Mouse (Mus musculus): ENCODE results near the gene Ptprd. TPM values are rescaled to one million over a fixed set of nuclear protein-coding genes. Genes with fewer than 3 reads are reported as not detected.
A peak's percentile ranks its signal among the peaks of the same experiment; 100 is the strongest.
"Not testable (repeated sequence)": the region's sequence is repeated elsewhere in the genome, so short reads cannot be mapped to it uniquely, and the experiment has no call there.

Gene Ptprd
- total RNA-seq, 2 experiments from 2014 or later, result 87.1 to 88.0 TPM

GRCm38 (mm10) chr4:76452286-76452685 is 1759.5 kb downstream of the Ptprd start:
- DNase-seq (ENCODE audit: low spot score in 2 of 2), result no peak

GRCm38 (mm10) chr4:76451019-76451552 is 1760.7 kb downstream of the Ptprd start:
- no peak for DNase-seq (ENCODE audit: low spot score in 2 of 2)

GRCm38 (mm10) chr4:76450351-76451018 is 1761.3 kb downstream of the Ptprd start:
- peak; percentile 30 to 63 for DNase-seq (ENCODE audit: low spot score in 2 of 2)

GRCm38 (mm10) chr4:76449466-76450350 is 1762.1 kb downstream of the Ptprd start:
- DNase-seq (ENCODE audit: low spot score in 2 of 2), result peak; percentile 57 to 73

GRCm38 (mm10) chr4:76448678-76449465 is 1762.9 kb downstream of the Ptprd start:
- no peak for DNase-seq (ENCODE audit: low spot score in 2 of 2)

GRCm38 (mm10) chr4:76447396-76447795 is 1764.4 kb downstream of the Ptprd start:
- no peak for DNase-seq (ENCODE audit: low spot score in 2 of 2)

- DNase-seq (ENCODE audit: low spot score in 2 of 2), result no peak
Measured at GRCm38 (mm10) chr4:76444778-76445177, 1767.0 kb downstream of the Ptprd start.

GRCm38 (mm10) chr4:76443553-76443952 is 1768.2 kb downstream of the Ptprd start:
- DNase-seq (ENCODE audit: low spot score in 2 of 2), result no peak

- DNase-seq (ENCODE audit: low spot score in 2 of 2), result no peak
Measured at GRCm38 (mm10) chr4:76440791-76441364, 1770.9 kb downstream of the Ptprd start.

GRCm38 (mm10) chr4:76438496-76439079 is 1773.2 kb downstream of the Ptprd start:
- no peak for DNase-seq (ENCODE audit: low spot score in 2 of 2)

- DNase-seq (ENCODE audit: low spot score in 2 of 2), result no peak
Measured at GRCm38 (mm10) chr4:76438068-76438467, 1773.7 kb downstream of the Ptprd start.

GRCm38 (mm10) chr4:76435920-76436319 is 1775.8 kb downstream of the Ptprd start:
- DNase-seq (ENCODE audit: low spot score in 2 of 2), result no peak

- DNase-seq (ENCODE audit: low spot score in 2 of 2), result no peak
Measured at GRCm38 (mm10) chr4:76429769-76430168, 1782.0 kb downstream of the Ptprd start.

GRCm38 (mm10) chr4:76427036-76427435 is 1784.7 kb downstream of the Ptprd start:
- DNase-seq (ENCODE audit: low spot score in 2 of 2), result not testable (repeated sequence)

- no peak for DNase-seq (ENCODE audit: low spot score in 2 of 2)
Measured at GRCm38 (mm10) chr4:76425230-76425575, 1786.6 kb downstream of the Ptprd start.

- DNase-seq (ENCODE audit: low spot score in 2 of 2), result no peak
Measured at GRCm38 (mm10) chr4:76424324-76425229, 1787.2 kb downstream of the Ptprd start.

GRCm38 (mm10) chr4:76422113-76422512 is 1789.6 kb downstream of the Ptprd start:
- no peak for DNase-seq (ENCODE audit: low spot score in 2 of 2)

- no peak for DNase-seq (ENCODE audit: low spot score in 2 of 2)
Measured at GRCm38 (mm10) chr4:76419641-76420040, 1792.1 kb downstream of the Ptprd start.

GRCm38 (mm10) chr4:76417676-76418075 is 1794.1 kb downstream of the Ptprd start:
- DNase-seq (ENCODE audit: low spot score in 2 of 2), result no peak

GRCm38 (mm10) chr4:76415624-76416023 is 1796.1 kb downstream of the Ptprd start:
- no peak for DNase-seq (ENCODE audit: low spot score in 2 of 2)
